Mouse (Mus musculus): ENCODE results near the gene Pi4k2b. TPM values are rescaled to one million over a fixed set of nuclear protein-coding genes. Genes with fewer than 3 reads are reported as not detected.
A peak's percentile ranks its signal among the peaks of the same experiment; 100 is the strongest.
"Not testable (repeated sequence)": the region's sequence is repeated elsewhere in the genome, so short reads cannot be mapped to it uniquely, and the experiment has no call there.

Gene Pi4k2b
- total RNA-seq (2021) = 1 to 10 TPM in 1 of 2 experiments, under 1 TPM in 1; 0.88 to 2.0 TPM
- long read RNA-seq, experiment 1, partial matches to known transcripts = 0 of 5 reads
- long read RNA-seq, experiment 1, other reads (novel, unspliced or antisense) = 1 of 5 reads
- long read RNA-seq, experiment 2, partial matches to known transcripts = 0 of 1 reads
- long read RNA-seq, experiment 2, other reads (novel, unspliced or antisense) = 0 of 1 reads

- peak; percentile 58 to 63 for DNase-seq (ENCODE audit: low spot score in 2 of 2)
Measured at GRCm38 (mm10) chr5:52741391-52742111, at the start of gene Pi4k2b. Gene Pi4k2b (plus strand): TSS chr5:52741574.

- no peak for DNase-seq (ENCODE audit: low spot score in 2 of 2)
Measured at GRCm38 (mm10) chr5:52697291-52697690, 44.1 kb upstream of the Pi4k2b start.

GRCm38 (mm10) chr5:52697882-52698440 lies 43.4 kb upstream of the Pi4k2b start:
- DNase-seq (ENCODE audit: low spot score in 2 of 2) = not testable (repeated sequence)

- no peak for DNase-seq (ENCODE audit: low spot score in 2 of 2)
Measured at GRCm38 (mm10) chr5:52704562-52704961, 36.8 kb upstream of the Pi4k2b start.

GRCm38 (mm10) chr5:52712704-52713103 lies 28.7 kb upstream of the Pi4k2b start:
- no peak for DNase-seq (ENCODE audit: low spot score in 2 of 2)

- DNase-seq (ENCODE audit: low spot score in 2 of 2) = no peak
Measured at GRCm38 (mm10) chr5:52716742-52717448, 24.5 kb upstream of the Pi4k2b start.

GRCm38 (mm10) chr5:52721003-52721402 lies 20.4 kb upstream of the Pi4k2b start:
- DNase-seq (ENCODE audit: low spot score in 2 of 2) = peak in 1 of 2 experiments; percentile 2

- DNase-seq (ENCODE audit: low spot score in 2 of 2) = no peak
Measured at GRCm38 (mm10) chr5:52727747-52728146, 13.6 kb upstream of the Pi4k2b start.

GRCm38 (mm10) chr5:52732811-52733210 lies 8.6 kb upstream of the Pi4k2b start:
- no peak for DNase-seq (ENCODE audit: low spot score in 2 of 2)

GRCm38 (mm10) chr5:52736046-52736445 lies 5.3 kb upstream of the Pi4k2b start:
- no peak for DNase-seq (ENCODE audit: low spot score in 2 of 2)

GRCm38 (mm10) chr5:52742112-52742813 lies 889 bp downstream of the Pi4k2b start:
- DNase-seq (ENCODE audit: low spot score in 2 of 2) = no peak

GRCm38 (mm10) chr5:52743231-52743630 lies 1.9 kb downstream of the Pi4k2b start:
- no peak for DNase-seq (ENCODE audit: low spot score in 2 of 2)

- DNase-seq (ENCODE audit: low spot score in 2 of 2) = no peak
Measured at GRCm38 (mm10) chr5:52746920-52747319, 5.5 kb downstream of the Pi4k2b start.

GRCm38 (mm10) chr5:52748732-52749131 lies 7.4 kb downstream of the Pi4k2b start:
- DNase-seq (ENCODE audit: low spot score in 2 of 2) = no peak

GRCm38 (mm10) chr5:52753146-52753545 lies 11.8 kb downstream of the Pi4k2b start:
- DNase-seq (ENCODE audit: low spot score in 2 of 2) = no peak

GRCm38 (mm10) chr5:52754196-52754595 lies 12.8 kb downstream of the Pi4k2b start:
- no peak for DNase-seq (ENCODE audit: low spot score in 2 of 2)

- DNase-seq (ENCODE audit: low spot score in 2 of 2) = no peak
Measured at GRCm38 (mm10) chr5:52755337-52755736, 14.0 kb downstream of the Pi4k2b start.

GRCm38 (mm10) chr5:52755989-52756388 lies 14.6 kb downstream of the Pi4k2b start:
- no peak for DNase-seq (ENCODE audit: low spot score in 2 of 2)

GRCm38 (mm10) chr5:52762586-52762985 lies 21.2 kb downstream of the Pi4k2b start:
- no peak for DNase-seq (ENCODE audit: low spot score in 2 of 2)

GRCm38 (mm10) chr5:52774267-52774666 lies 32.9 kb downstream of the Pi4k2b start:
- no peak for DNase-seq (ENCODE audit: low spot score in 2 of 2)

GRCm38 (mm10) chr5:52775237-52775636 lies 33.9 kb downstream of the Pi4k2b start, which contains the start of gene Zcchc4:
Gene Zcchc4 (plus strand): TSS chr5:52775409.
- DNase-seq (ENCODE audit: low spot score in 2 of 2) = no peak
